Mouse (Mus musculus) mesoderm, embryonic 11.5 days (tissue): ENCODE measurements around the gene Vmn1r50.
"Not testable (repeated sequence)": the region's sequence is repeated elsewhere in the genome, so short reads cannot be mapped to it uniquely, and the experiment has no call there.

Experiments
- DNase-seq: peaks from one replicate; pipeline ENCODE4 v3.0.0-alpha.2; 2012; ENCODE audit warnings: low read depth, low spot score

The Vmn1r50 gene

GRCm38 (mm10) chr6:90101130-90101529, at the start of gene Vmn1r50:
Vmn1r50 (plus strand) TSS chr6:90101430.
- DNase-seq: no peak

- DNase-seq: no peak
Measured at GRCm38 (mm10) chr6:90078406-90078805, 22.8 kb upstream of the Vmn1r50 start, which contains the start of gene Vmn1r49. Vmn1r49 (minus strand) TSS chr6:90078506.

- no peak for DNase-seq
Measured at GRCm38 (mm10) chr6:90100566-90100965, 664 bp upstream of the Vmn1r50 start.

GRCm38 (mm10) chr6:90122296-90122695, 21.1 kb downstream of the Vmn1r50 start, which contains the start of gene Vmn1r51:
Vmn1r51 (plus strand) TSS chr6:90122596.
- DNase-seq: not testable (repeated sequence)
